Mouse (Mus musculus): ENCODE measurements at regions not wholly inside any gene's neighbourhood (a gene's known extent, or its start where the extent isn't known, plus 50 kb on each side); places are given as distances from the start of the nearest gene placed in this dataset.

DNA sequence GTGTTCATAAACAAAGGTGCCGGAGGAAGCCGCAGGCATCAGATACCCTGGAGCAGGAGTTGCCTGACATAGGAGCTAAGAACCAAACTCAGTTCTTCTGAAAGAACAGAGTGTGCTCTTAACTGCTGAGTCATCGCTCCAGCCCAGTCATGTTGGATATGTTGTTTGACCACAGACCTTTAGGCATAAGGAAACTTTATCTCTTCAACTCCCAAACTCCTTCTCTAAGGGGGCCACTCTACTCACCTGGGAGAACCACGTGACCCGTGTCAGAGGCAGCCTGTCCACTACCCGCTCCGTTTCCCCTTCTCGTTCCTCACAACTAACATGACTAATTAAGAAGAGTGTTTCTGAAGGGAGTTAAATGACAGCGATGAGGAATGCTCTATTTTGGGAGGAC lies 103.2 kb downstream of the Hlx start:
- TF ChIP-seq CTCF (IDR thresholded peaks at IDR 0.05; ENCODE audit: extremely low read depth, insufficient read depth, low read length) (no peak), POLR2A (IDR thresholded peaks at IDR 0.05; ENCODE audit: extremely low read depth, insufficient read depth, low read length) (no peak)

All from cortical plate, adult 2 months (tissue).